Mouse (Mus musculus): ENCODE measurements around the gene BC016579.
A peak's percentile ranks its signal among the peaks of the same experiment; 100 is the strongest.

Gene BC016579

DNA sequence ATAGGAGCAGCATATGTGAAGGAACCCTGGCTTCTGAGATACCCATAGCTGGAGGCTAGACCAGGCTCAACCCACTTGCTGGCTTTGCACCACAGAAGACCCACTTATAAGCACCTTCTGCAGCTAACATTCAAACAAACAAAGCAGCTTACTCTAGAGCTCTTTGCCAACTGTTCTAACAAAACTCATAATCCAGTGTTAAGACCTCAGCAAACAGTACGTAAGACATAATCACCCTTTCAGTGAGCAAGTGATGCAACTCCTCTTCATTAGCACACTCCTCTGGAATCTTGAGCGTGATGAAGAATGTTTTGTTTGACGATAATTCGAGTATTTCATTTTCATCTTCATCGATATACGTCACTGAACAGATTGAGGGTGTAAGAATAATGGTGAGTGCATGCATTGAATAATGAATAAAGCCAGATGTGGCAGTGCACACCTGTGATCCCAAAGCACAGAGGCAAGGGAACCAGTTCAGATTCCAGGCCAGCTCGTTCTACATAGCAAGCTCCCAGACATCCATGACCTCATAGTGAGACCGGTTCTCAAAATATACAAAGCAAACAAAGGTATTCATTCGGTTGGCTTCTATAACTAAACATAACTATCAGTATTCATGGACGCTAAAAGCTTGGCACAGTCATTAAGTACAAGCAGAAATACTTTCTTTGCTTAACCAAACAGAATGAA lies 13.7 kb downstream of the BC016579 start:
- DNase-seq: no peak

DNA sequence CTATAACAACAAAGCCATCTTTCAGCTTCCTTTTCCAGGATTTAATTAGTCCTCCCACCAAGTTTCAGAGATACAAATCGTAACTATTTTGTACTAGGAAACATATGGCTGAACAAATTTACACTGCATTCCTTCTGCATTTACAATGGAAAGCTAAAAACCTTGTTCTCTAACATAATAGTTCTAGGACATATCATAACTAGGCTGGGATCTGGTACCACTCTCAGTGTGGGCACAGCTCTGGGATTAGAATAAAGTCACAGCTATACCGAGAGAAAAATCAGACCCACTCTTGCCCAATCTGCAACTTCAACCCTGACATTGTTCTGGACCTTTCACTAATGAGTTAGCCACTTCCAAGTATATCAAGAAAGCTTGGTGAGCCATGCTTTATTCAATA lies 18.0 kb downstream of the BC016579 start:
- DNase-seq: no peak

DNA sequence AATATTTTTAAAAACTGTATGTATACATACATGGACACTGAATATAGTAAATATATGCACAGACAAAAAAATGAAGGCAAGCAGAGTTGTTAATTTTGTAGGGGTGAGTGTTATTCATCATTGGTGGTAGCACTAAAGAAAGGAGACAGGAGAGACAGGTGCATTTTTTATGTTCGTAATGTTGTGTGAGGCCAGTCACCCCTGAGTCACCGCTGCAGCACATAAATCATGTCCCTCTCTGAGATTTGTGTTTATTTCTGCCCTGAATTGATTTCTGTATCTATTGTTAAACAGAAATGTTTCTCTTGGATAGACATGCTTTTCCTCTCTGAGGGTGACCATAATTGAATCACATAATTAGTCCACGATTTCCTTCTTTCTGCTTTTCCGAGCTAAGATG lies 21.4 kb downstream of the BC016579 start:
- no peak for DNase-seq

GRCm38 (mm10) chr16:45630347-45630960 lies 23.4 kb downstream of the BC016579 start:
- peak; percentile 71 for DNase-seq

GRCm38 (mm10) chr16:45629497-45630105 lies 24.3 kb downstream of the BC016579 start:
- no peak for DNase-seq

GRCm38 (mm10) chr16:45625342-45625741 lies 28.5 kb downstream of the BC016579 start:
- DNase-seq: no peak

DNA sequence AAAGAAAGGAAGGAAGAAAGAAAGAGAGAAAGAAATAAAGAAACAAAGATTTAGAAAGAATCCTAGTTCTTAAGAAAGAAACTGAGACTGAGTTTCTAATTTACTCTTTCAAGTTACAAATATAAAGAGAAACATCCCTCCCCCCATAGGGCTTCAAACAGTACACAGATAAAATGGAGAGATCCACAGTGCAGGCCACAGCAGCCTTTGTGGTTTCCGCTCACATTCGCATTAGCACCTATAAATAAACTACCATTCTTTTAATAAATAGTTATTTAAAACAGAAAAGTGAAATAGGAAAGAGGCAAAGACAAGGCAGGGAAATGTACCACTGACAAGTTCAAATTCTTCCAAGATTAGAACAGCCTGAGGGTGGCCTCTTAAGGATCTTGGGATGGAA lies 29.1 kb downstream of the BC016579 start:
- DNase-seq: no peak

DNA sequence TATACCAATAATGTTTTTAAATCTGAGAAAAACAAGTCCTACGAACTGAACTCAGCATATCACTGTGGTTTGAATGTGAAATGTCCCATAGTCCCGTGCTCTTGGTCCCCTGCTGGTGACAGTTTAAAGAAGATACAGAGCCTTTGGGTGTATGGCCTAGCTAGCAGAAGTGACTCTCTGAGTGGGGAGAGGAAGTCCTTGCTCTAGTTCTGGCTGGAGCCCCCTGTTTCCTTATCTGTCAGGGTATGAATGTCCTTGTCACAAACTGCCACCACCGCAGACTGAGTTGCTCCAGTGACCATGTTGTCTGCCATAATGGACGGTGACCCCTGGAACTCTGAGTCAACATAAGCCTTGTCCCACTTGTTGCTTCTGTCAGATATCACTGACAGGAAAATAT lies 30.6 kb downstream of the BC016579 start:
- DNase-seq: no peak

- no peak for DNase-seq
Observed at GRCm38 (mm10) chr16:45619751-45620375, 34.0 kb downstream of the BC016579 start.

DNA sequence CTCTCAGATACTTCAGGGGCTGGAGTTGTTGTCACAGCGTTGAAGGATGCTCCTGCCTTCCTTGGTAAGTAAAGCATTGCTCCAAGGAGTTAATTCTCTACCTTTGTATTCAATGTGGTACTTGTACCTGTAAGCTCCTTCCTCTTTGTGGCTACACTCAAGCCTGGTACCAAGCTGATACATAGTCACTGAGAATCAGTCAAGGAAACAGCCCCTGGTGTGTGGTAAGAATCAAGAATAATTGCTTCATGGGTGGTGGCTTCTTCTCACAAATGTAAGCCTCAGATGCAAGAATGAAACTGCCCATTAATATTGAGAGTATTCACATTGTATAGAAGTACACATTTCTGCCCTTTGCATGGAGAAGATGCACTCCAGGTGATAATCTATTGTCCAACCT lies 37.9 kb downstream of the BC016579 start:
- no peak for DNase-seq

DNA sequence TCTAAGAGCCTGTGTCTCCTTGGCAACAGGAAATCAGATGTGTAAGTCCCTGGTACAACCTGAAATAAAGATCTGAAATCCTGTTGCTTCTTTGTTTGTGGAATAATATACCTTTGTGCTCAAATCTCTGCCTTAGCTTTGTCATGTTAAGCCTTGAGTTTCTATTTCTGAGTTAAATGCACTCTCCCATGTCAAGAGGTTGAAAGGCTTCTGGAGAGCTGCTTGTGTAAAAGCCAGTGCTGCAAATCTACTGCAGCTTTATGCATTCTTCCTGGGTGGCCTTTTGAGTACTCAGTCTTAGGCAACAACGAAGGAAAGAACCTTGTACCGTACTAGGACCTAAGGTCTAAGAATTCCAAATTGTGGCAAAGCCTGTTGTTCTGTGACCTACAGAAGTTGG lies 40.6 kb downstream of the BC016579 start:
- no peak for DNase-seq

DNA sequence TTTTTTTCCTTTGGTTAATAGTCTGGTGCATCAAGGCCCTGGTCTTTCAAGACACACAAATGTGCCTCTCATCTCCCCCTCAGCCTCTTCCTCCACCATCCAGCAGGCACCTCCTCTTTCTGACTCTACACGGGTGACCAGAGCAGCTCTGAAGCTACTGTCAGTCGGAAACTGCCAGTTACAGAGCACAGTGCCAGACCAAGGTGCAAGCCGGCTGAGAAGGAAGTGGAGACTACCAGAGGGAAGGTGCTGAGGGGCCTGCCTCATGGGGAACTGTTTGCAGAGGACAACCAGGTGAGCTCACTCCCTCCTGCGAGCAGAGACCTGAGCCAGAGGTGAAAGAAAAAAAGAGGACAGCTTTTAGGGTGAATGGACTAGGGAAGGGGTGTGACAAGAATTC lies 43.6 kb downstream of the BC016579 start, which contains the start of gene Gcsam:
TSS of gene Gcsam (plus strand) at position 114 of the 400 bp plus-strand sequence.
- DNase-seq: no peak

- peak; percentile 51 for DNase-seq
Observed at GRCm38 (mm10) chr16:45609300-45609699, 44.6 kb downstream of the BC016579 start.

- DNase-seq: peak; percentile 55
Observed at GRCm38 (mm10) chr16:45608481-45608954, 45.4 kb downstream of the BC016579 start.

DNA sequence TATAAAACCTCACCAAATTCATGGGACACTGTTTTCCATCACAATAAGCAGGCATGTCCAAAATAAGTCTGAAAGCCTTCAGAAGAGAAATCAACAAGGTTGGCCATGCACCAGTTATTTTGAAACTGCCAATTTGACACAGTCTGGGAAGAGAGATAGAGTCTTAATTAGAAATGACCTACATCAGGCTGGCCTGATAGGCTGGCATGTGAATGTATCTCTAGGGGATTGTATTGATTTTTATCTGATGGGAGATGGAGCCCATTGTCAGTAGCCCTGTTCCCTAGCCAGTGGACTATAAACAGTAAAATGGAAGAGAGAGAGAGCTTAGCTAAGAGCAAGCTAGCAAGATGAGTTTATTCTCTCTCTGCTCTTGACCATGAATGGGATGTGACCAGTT lies 58.4 kb downstream of the BC016579 start:
- DNase-seq: no peak

- no peak for DNase-seq
Observed at GRCm38 (mm10) chr16:45593656-45594055, 60.2 kb downstream of the BC016579 start.

DNA sequence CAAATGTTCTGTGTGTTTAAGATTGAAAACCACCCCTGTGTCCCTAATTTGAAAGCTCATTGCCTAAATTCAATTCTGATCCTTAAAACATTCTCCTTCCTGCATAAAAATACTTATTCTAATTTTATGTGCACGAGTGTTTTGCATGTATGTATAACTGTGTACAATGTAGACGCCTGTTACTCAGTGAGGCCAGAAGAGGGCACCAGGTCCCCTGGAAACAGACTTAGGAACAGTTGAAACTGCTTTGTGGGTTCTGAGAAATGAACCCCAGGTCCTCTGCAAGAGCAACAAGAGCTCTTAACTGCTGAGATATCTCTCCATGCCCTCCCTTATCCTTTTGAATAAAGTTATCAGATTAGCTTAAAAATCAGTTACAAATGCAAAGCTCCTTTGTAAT lies 71.4 kb downstream of the BC016579 start:
- DNase-seq: peak; percentile 12

DNA sequence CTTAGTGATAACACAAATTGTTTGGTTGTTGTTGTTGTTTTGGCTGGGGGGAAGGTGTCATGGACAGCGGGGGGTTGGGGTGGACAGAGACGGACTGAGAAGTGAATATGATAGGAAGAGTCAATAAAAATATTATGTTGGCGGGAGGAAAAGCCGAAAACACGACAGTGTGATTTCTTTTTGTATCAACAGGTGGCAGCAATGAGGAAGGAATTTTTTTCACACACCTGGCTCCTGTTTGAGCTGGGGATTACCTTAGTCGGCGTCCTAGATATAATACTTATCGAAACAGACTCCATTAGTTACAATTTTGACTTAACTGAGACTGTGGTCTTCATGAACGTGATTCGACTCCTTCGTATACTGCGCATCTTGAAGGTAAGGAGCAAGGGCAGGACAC lies 74.0 kb downstream of the BC016579 start:
- no peak for DNase-seq
